Mouse (Mus musculus): Measurements from ENCODE around the gene Rtl8b. TPM values are rescaled to one million over a fixed set of nuclear protein-coding genes. Genes with fewer than 3 reads are reported as not detected.
"Not testable (repeated sequence)": the region's sequence is repeated elsewhere in the genome, so short reads cannot be mapped to it uniquely, and the experiment has no call there.

Gene Rtl8b
- total and polyA plus RNA-seq, 3 experiments = not detected

- in situ Hi-C loops (cut with MboI; ENCODE audit: low pct_ligation_motif_present, low pct_unique_long_range_greater_than_20kb, low sequenced_read_pairs) = no loop called here
- Histone ChIP-seq H3K36me3 (replicated peaks in 1 of 2; ENCODE audit: control insufficient read depth in 1 of 2, insufficient read depth in 1 of 2, low read length in 1 of 2) (no peaks in the 10 kb centered on the region), H3K79me2 (replicated peaks; ENCODE audit: control insufficient read depth, extremely low read depth, insufficient read depth, poor library complexity, severe bottlenecking) (no peaks in the 10 kb centered on the region), H3K9me3 (replicated peaks; ENCODE audit: low read length) (no peaks in the 10 kb centered on the region), H3K27ac (ENCODE audit: insufficient read depth, low read depth) (no peak overlapping the region), H3K4me1 (ENCODE audit: control insufficient read depth in 1 of 2, insufficient read depth in 2 of 2) (no peaks in the 10 kb centered on the region), H3K9ac (ENCODE audit: insufficient read depth, low read depth) (no peak overlapping the region), H3K4me3 (replicated peaks in 1 of 3; ENCODE audit: low read depth in 2 of 3, low read length in 2 of 3, poor library complexity in 1 of 3) (no peak overlapping the region), H3K27me3 (replicated peaks) (peaks cover 10% of the 10 kb centered on the region), H3K4me2 (ENCODE audit: insufficient read depth, low read depth, poor library complexity, severe bottlenecking) (no peak overlapping the region)
- dilution Hi-C loops (cut with MboI; ENCODE audit: extremely low pct_ligation_motif_present, extremely low pct_unique_long_range_greater_than_20kb, low sequenced_read_pairs) = no loop called here
- DNase-seq (ENCODE audit: extremely low read depth) = no peak
- TF ChIP-seq MAZ (IDR thresholded peaks at IDR 0.05; ENCODE audit: low read depth, low read length) (no peak), UBTF (IDR thresholded peaks at IDR 0.05; ENCODE audit: low read depth, low read length) (no peak), MAFK (IDR thresholded peaks at IDR 0.05; ENCODE audit: insufficient replicate concordance, low read length) (no peak), USF2 (conservative IDR thresholded peaks at IDR 0.05; ENCODE audit: low read depth, low read length) (no peak), E2F4 (IDR thresholded peaks at IDR 0.05; ENCODE audit: insufficient replicate concordance, low read depth, low read length) (no peak), SMC3 (IDR thresholded peaks at IDR 0.05; ENCODE audit: low read depth, low read length) (no peak), PAX5 (IDR thresholded peaks at IDR 0.05; ENCODE audit: low read length) (no peak), RAD21 (IDR thresholded peaks at IDR 0.05; ENCODE audit: low read depth, low read length) (no peak), MXI1 (IDR thresholded peaks at IDR 0.05; ENCODE audit: low read depth, low read length) (no peak), ELF1 (IDR thresholded peaks at IDR 0.05; ENCODE audit: low read depth, low read length) (no peak), GABPA (IDR thresholded peaks at IDR 0.05; ENCODE audit: insufficient replicate concordance, low read depth, low read length) (no peak), CHD1 (IDR thresholded peaks at IDR 0.05; ENCODE audit: low read depth, low read length) (no peak), TCF12 (IDR thresholded peaks at IDR 0.05; ENCODE audit: low read depth, low read length) (no peak), KAT2A (IDR thresholded peaks at IDR 0.05; ENCODE audit: insufficient replicate concordance, low read length) (no peak), ZC3H11A (IDR thresholded peaks at IDR 0.05; ENCODE audit: low read depth, low read length) (no peak), IRF4 (IDR thresholded peaks at IDR 0.05; ENCODE audit: low read depth, low read length) (no peak), POLR2AphosphoS2 (IDR thresholded peaks at IDR 0.05; ENCODE audit: low read depth, low read length) (no peak)
These were observed 22.9 kb upstream of the Rtl8b start for GRCm38 (mm10) chrX:53693141-53693540.

- in situ Hi-C loops (cut with MboI; ENCODE audit: low pct_ligation_motif_present, low pct_unique_long_range_greater_than_20kb, low sequenced_read_pairs) = no loop called here
- H3K4me1 ChIP-seq (ENCODE audit: control insufficient read depth in 1 of 2, insufficient read depth in 2 of 2) = no peaks in the 10 kb centered on the region
- H3K27ac ChIP-seq (ENCODE audit: insufficient read depth, low read depth) = no peak overlapping the region
- no peaks in the 10 kb centered on the region for H3K79me2 ChIP-seq (replicated peaks; ENCODE audit: control insufficient read depth, extremely low read depth, insufficient read depth, poor library complexity, severe bottlenecking)
- no peaks in the 10 kb centered on the region for H3K9me3 ChIP-seq (replicated peaks; ENCODE audit: low read length)
- no peak overlapping the region for H3K4me3 ChIP-seq (replicated peaks in 1 of 3; ENCODE audit: low read depth in 2 of 3, low read length in 2 of 3, poor library complexity in 1 of 3)
- DNase-seq (ENCODE audit: extremely low read depth) = no peak
- no peak overlapping the region for H3K4me2 ChIP-seq (ENCODE audit: insufficient read depth, low read depth, poor library complexity, severe bottlenecking)
- H3K9ac ChIP-seq (ENCODE audit: insufficient read depth, low read depth) = no peak overlapping the region
- dilution Hi-C loops (cut with MboI; ENCODE audit: extremely low pct_ligation_motif_present, extremely low pct_unique_long_range_greater_than_20kb, low sequenced_read_pairs) = no loop called here
- H3K27me3 ChIP-seq (replicated peaks) = peaks cover 6% of the 10 kb centered on the region
- TF ChIP-seq SIN3A (IDR thresholded peaks at IDR 0.05; ENCODE audit: low read length) = no peak
- no peak for TF ChIP-seq POLR2AphosphoS2 (IDR thresholded peaks at IDR 0.05; ENCODE audit: low read depth, low read length)
- TF ChIP-seq POLR2A (IDR thresholded peaks at IDR 0.05; ENCODE audit: low read depth, low read length) = no peak
- TF ChIP-seq RAD21 (IDR thresholded peaks at IDR 0.05; ENCODE audit: low read depth, low read length) = no peak
- TF ChIP-seq IRF4 (IDR thresholded peaks at IDR 0.05; ENCODE audit: low read depth, low read length) = no peak
- TF ChIP-seq RCOR1 (conservative IDR thresholded peaks at IDR 0.05; ENCODE audit: low read depth, low read length) = no peak
- no peak for TF ChIP-seq MAX (IDR thresholded peaks at IDR 0.05; ENCODE audit: low read length)
- no peak for TF ChIP-seq ZMIZ1 (IDR thresholded peaks at IDR 0.05; ENCODE audit: low read depth, low read length)
- TF ChIP-seq HCFC1 (IDR thresholded peaks at IDR 0.05; ENCODE audit: low read depth, low read length) = no peak
- TF ChIP-seq USF2 (conservative IDR thresholded peaks at IDR 0.05; ENCODE audit: low read depth, low read length) = no peak
- TF ChIP-seq MYC (IDR thresholded peaks at IDR 0.05; ENCODE audit: low read depth, low read length) = no peak
- no peak for TF ChIP-seq TBP (conservative IDR thresholded peaks at IDR 0.05; ENCODE audit: low read depth, low read length)
- TF ChIP-seq CHD2 (IDR thresholded peaks at IDR 0.05; ENCODE audit: low read length) = no peak
- TF ChIP-seq JUN (IDR thresholded peaks at IDR 0.05; ENCODE audit: insufficient read depth, low read depth, low read length) = no peak
- TF ChIP-seq NELFE (IDR thresholded peaks at IDR 0.05; ENCODE audit: low read depth, low read length) = no peak
- no peak for TF ChIP-seq NRF1 (IDR thresholded peaks at IDR 0.05; ENCODE audit: low read depth, low read length)
- no peaks in the 10 kb centered on the region for H3K36me3 ChIP-seq (replicated peaks in 1 of 2; ENCODE audit: control insufficient read depth in 1 of 2, insufficient read depth in 1 of 2, low read length in 1 of 2)
These were observed 21.9 kb upstream of the Rtl8b start for GRCm38 (mm10) chrX:53692065-53692464.

DNA sequence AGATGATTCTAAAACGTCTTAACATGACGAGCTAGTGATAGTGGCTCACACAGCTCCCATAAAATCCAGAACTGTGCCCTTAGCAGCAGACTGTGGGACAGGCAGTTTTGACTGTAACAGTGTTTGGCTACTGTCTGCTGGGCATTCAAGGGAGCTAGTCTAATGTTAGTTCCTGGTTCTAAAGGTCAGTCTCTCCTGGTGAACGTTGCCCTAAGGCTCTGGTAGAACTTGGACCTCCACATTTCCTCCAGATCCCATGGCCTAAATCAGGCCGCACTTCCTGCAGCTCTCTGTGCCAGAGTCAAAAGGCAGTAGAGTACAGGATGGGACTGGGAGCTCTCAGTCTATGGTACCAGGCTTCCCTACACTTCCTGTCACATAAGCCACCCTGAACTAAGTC lies 14.5 kb upstream of the Rtl8b start:
- H3K79me2 ChIP-seq (replicated peaks; ENCODE audit: control insufficient read depth, extremely low read depth, insufficient read depth, poor library complexity, severe bottlenecking); H3K4me1 ChIP-seq (ENCODE audit: control insufficient read depth in 1 of 2, insufficient read depth in 2 of 2); dilution Hi-C loops (cut with MboI; ENCODE audit: extremely low pct_ligation_motif_present, extremely low pct_unique_long_range_greater_than_20kb, low sequenced_read_pairs); H3K27me3 ChIP-seq (replicated peaks); H3K9me3 ChIP-seq (replicated peaks; ENCODE audit: low read length); H3K9ac ChIP-seq (ENCODE audit: insufficient read depth, low read depth); H3K4me3 ChIP-seq (replicated peaks in 1 of 3; ENCODE audit: low read depth in 2 of 3, low read length in 2 of 3, poor library complexity in 1 of 3); DNase-seq (ENCODE audit: extremely low read depth); H3K27ac ChIP-seq (ENCODE audit: insufficient read depth, low read depth); H3K36me3 ChIP-seq (replicated peaks in 1 of 2; ENCODE audit: control insufficient read depth in 1 of 2, insufficient read depth in 1 of 2, low read length in 1 of 2); in situ Hi-C loops (cut with MboI; ENCODE audit: low pct_ligation_motif_present, low pct_unique_long_range_greater_than_20kb, low sequenced_read_pairs); H3K4me2 ChIP-seq (ENCODE audit: insufficient read depth, low read depth, poor library complexity, severe bottlenecking): not testable (repeated sequence)

Data from CH12.LX (cell line).